9 mouse cellular contexts compared by ENCODE assay signal in genomic region chr7:143069751-143070400, GRCm38 (mm10). TPM values are rescaled to one million over a fixed set of nuclear protein-coding genes. Genes with fewer than 3 reads are reported as not detected.
A peak's percentile ranks its signal among the peaks of the same experiment; 100 is the strongest.
DNase-seq lines count a peak whose midpoint lies in the region; ATAC-seq and TF ChIP-seq lines count a peak whose summit lies in the region.
"Had no signal": no experiment of that assay in that cellular context is flagged by ENCODE, and none has a peak within 500 bp of the region (broad histone marks: within the 10 kb centered on the region; RNA-seq: fewer than 3 reads in every experiment).

No protein-coding gene starts in this region.

- no peak for TF ChIP-seq POLR2A in embryonic fibroblast, embryonic 13.5 days (IDR thresholded peaks at IDR 0.05; ENCODE audit: low read depth, low read length)

- no peak for TF ChIP-seq CTCF in G1E (IDR thresholded peaks at IDR 0.05; ENCODE audit: low read depth, low read length)
- no peak for TF ChIP-seq CTCF in embryonic fibroblast, embryonic 13.5 days (IDR thresholded peaks at IDR 0.05; ENCODE audit: borderline replicate concordance, insufficient read depth, low read length)

- H3K4me1 ChIP-seq in heart, embryonic 10.5 days: peaks cover 35% of the 10 kb centered on the region
- peaks cover 65% of the 10 kb centered on the region for H3K4me1 ChIP-seq in G1E (ENCODE audit: insufficient read depth, low read depth, low read length)
- peaks cover 10% of the 10 kb centered on the region for H3K4me1 ChIP-seq in embryonic fibroblast, embryonic 13.5 days (ENCODE audit: control insufficient read depth, insufficient read depth, low read length)
- H3K4me1 ChIP-seq in intestine, embryonic 14.5 days (replicated peaks; ENCODE audit: control insufficient read depth, insufficient read depth, low read length): peaks cover 20% of the 10 kb centered on the region

- peak overlapping the region; percentile 82 for H3K4me2 ChIP-seq in intestine, embryonic 14.5 days (ENCODE audit: low read length)

- H3K27me3 ChIP-seq in heart, embryonic 10.5 days (ENCODE audit: insufficient read depth, poor library complexity, severe bottlenecking): peaks cover 10% of the 10 kb centered on the region; the same call in 1 of the 2 replicates
- peaks cover 7% of the 10 kb centered on the region for H3K27me3 ChIP-seq in G1E (ENCODE audit: insufficient read depth, low read length)
- no peaks in the 10 kb centered on the region for H3K27me3 ChIP-seq in intestine, embryonic 14.5 days (replicated peaks; ENCODE audit: control insufficient read depth, insufficient read depth, low read length)
- H3K27me3 ChIP-seq: Patski had no signal

- DNase-seq in heart, embryonic 10.5 days (ENCODE audit: low spot score): no peak
- DNase-seq in heart, postnatal 36 days: no peak
- no peak for DNase-seq in G1E (ENCODE audit: low spot score)
- DNase-seq in intestine, embryonic 14.5 days (ENCODE audit: low spot score): no peak
- DNase-seq in c-Kit-positive CD71-positive TER-119-positive erythroid progenitor cells, embryonic 14.5 days (ENCODE audit: low spot score): no peak

- ATAC-seq in G1E (ENCODE audit: extremely low read depth, insufficient number of reproducible peaks, low FRiP score, poor library complexity, severe bottlenecking): no peak
- ATAC-seq in intestine, embryonic 14.5 days (replicated peaks; ENCODE audit: low FRiP score, low TSS enrichment, low read depth): 0 out of 2 replicates have a peak, but pooled peaks have one; percentile 1
- peak; percentile 28 for ATAC-seq in megakaryocyte-erythroid progenitor cell, adult 5-6 weeks (replicated peaks; ENCODE audit: low FRiP score, low TSS enrichment, poor library complexity, severe bottlenecking)
- ATAC-seq in megakaryocyte progenitor cell, adult 5-6 weeks (replicated peaks; ENCODE audit: poor library complexity): no peak; the same call in 1 of the 2 replicates

- peak overlapping the region; percentile 70 for H3K4me3 ChIP-seq in heart, embryonic 10.5 days
- H3K4me3 ChIP-seq in G1E (ENCODE audit: low read depth, low read length): peak overlapping the region; percentile 75
- H3K4me3 ChIP-seq in embryonic fibroblast, embryonic 13.5 days (ENCODE audit: insufficient read depth, low read length): peak overlapping the region; percentile 80
- peak overlapping the region; percentile 93 for H3K4me3 ChIP-seq in intestine, embryonic 14.5 days (ENCODE audit: low read depth, low read length)

- H3K36me3 ChIP-seq in heart, embryonic 10.5 days: peaks cover 52% of the 10 kb centered on the region
- H3K36me3 ChIP-seq in G1E (replicated peaks): peaks cover 72% of the 10 kb centered on the region
- H3K36me3 ChIP-seq in intestine, embryonic 14.5 days (ENCODE audit: control insufficient read depth, insufficient read depth, low read length): peaks cover 55% of the 10 kb centered on the region

- no peaks in the 10 kb centered on the region for H3K9me3 ChIP-seq in heart, embryonic 10.5 days
- H3K9me3 ChIP-seq in G1E (replicated peaks): no peaks in the 10 kb centered on the region
- no peaks in the 10 kb centered on the region for H3K9me3 ChIP-seq in intestine, embryonic 14.5 days (ENCODE audit: control insufficient read depth, low read length)

- peak overlapping the region; percentile 91 for H3K27ac ChIP-seq in heart, embryonic 10.5 days
- H3K27ac ChIP-seq in embryonic fibroblast, embryonic 13.5 days (ENCODE audit: insufficient read depth, low read length): peak overlapping the region; percentile 49
- peak overlapping the region; percentile 93 for H3K27ac ChIP-seq in intestine, embryonic 14.5 days (ENCODE audit: low read depth)

- intact Hi-C loops in heart, postnatal 36 days (cut with DNase I): loop anchor here (1.0 to 2.0 kb wide), 2 partner anchors 15 to 62 kb away; no protein-coding TSS in a partner anchor

- H3K9ac ChIP-seq in intestine, embryonic 14.5 days (ENCODE audit: low read length): peak overlapping the region; percentile 94

- WGBS in heart, embryonic 10.5 days: 13% methylated on average over 30 of the region's 30 CpGs
- WGBS in intestine, embryonic 14.5 days: 11% methylated on average over 30 of the region's 30 CpGs

RNA-seq across cellular contexts. Expression of gene Tssc4, which starts 0.8 kb away (rescaled TPM):
- 78.0 and 99.5 TPM in 2 replicates for polyA plus RNA-seq in heart, embryonic 10.5 days (2016; fragmentation: Nextera tagmentation; extraction: Ambion mirVana)
- 10 to 100 TPM; 15.3 TPM for total RNA-seq in heart, postnatal 36 days (2021)
- total RNA-seq in G1E (2014; fragmentation: Nextera tagmentation) (13.4 and 18.8 TPM in 2 replicates), G1E (2017) (25.0 and 36.3 TPM in 2 replicates)
- 207 and 271 TPM in 2 replicates for polyA plus RNA-seq in G1E (2012)
- 35.9 and 38.8 TPM in 2 replicates for polyA plus RNA-seq in embryonic fibroblast, embryonic 13.5 days (2011; ENCODE audit: insufficient read length, low read depth, missing spikeins)
- polyA plus RNA-seq in intestine, embryonic 14.5 days (2014; fragmentation: Nextera tagmentation; extraction: Ambion mirVana): 59.1 and 60.3 TPM in 2 replicates
- total RNA-seq in megakaryocyte-erythroid progenitor cell, adult 5-6 weeks (2014; fragmentation: Nextera tagmentation): 36.9 and 58.7 TPM in 2 replicates
- total RNA-seq in megakaryocyte-erythroid progenitor cell, adult 5-6 weeks (2017): 15.5 and 37.8 TPM in 2 replicates
- 18.7 and 23.5 TPM in 2 replicates for total RNA-seq in megakaryocyte progenitor cell, adult 5-6 weeks (2015)
- 26.8 and 33.7 TPM in 2 replicates for total RNA-seq in megakaryocyte progenitor cell, adult 5-6 weeks (2017)

RNA-seq across cellular contexts. Expression of gene Cd81, which starts 17.3 kb away (rescaled TPM):
- polyA plus RNA-seq in heart, embryonic 10.5 days (2016; fragmentation: Nextera tagmentation; extraction: Ambion mirVana): 472 and 583 TPM in 2 replicates
- total RNA-seq in heart, postnatal 36 days (2021): 100 to 1,000 TPM; 398 to 441 TPM
- 166 and 192 TPM in 2 replicates for total RNA-seq in G1E (2014; fragmentation: Nextera tagmentation)
- 185 and 191 TPM in 2 replicates for total RNA-seq in G1E (2017)
- polyA plus RNA-seq in G1E (2012): 152 and 187 TPM in 2 replicates
- 684 and 894 TPM in 2 replicates for polyA plus RNA-seq in embryonic fibroblast, embryonic 13.5 days (2011; ENCODE audit: insufficient read length, low read depth, missing spikeins)
- 457 and 534 TPM in 2 replicates for polyA plus RNA-seq in intestine, embryonic 14.5 days (2014; fragmentation: Nextera tagmentation; extraction: Ambion mirVana)
- total RNA-seq in megakaryocyte-erythroid progenitor cell, adult 5-6 weeks (2014; fragmentation: Nextera tagmentation): 194 and 203 TPM in 2 replicates
- 214 and 238 TPM in 2 replicates for total RNA-seq in megakaryocyte-erythroid progenitor cell, adult 5-6 weeks (2017)
- 118 and 140 TPM in 2 replicates for total RNA-seq in megakaryocyte progenitor cell, adult 5-6 weeks (2015)
- total RNA-seq in megakaryocyte progenitor cell, adult 5-6 weeks (2017): 121 and 181 TPM in 2 replicates

RNA-seq across cellular contexts. Expression of gene Trpm5, which starts 24.6 kb away (rescaled TPM):
- polyA plus RNA-seq in heart, embryonic 10.5 days (2016; fragmentation: Nextera tagmentation; extraction: Ambion mirVana): 1.1 and 1.5 TPM in 2 replicates
- total RNA-seq in heart, postnatal 36 days (2021): not detected
- total RNA-seq in G1E (2014; fragmentation: Nextera tagmentation) (not detected in 2 replicates), G1E (2017) (0.12 and 0.33 TPM in 2 replicates)
- polyA plus RNA-seq in G1E (2012): not detected in 2 replicates
- 0.47 TPM in 1 of 2 replicates, not detected in the other for polyA plus RNA-seq in embryonic fibroblast, embryonic 13.5 days (2011; ENCODE audit: insufficient read length, low read depth, missing spikeins)
- polyA plus RNA-seq in intestine, embryonic 14.5 days (2014; fragmentation: Nextera tagmentation; extraction: Ambion mirVana): 14.1 and 17.8 TPM in 2 replicates
- 0.13 TPM in 1 of 2 replicates, not detected in the other for total RNA-seq in megakaryocyte-erythroid progenitor cell, adult 5-6 weeks (2014; fragmentation: Nextera tagmentation)
- 2.3 TPM in 1 of 2 replicates, not detected in the other for total RNA-seq in megakaryocyte-erythroid progenitor cell, adult 5-6 weeks (2017)
- not detected in 2 replicates for total RNA-seq in megakaryocyte progenitor cell, adult 5-6 weeks (2015)
- total RNA-seq in megakaryocyte progenitor cell, adult 5-6 weeks (2017): not detected in 2 replicates

RNA-seq across cellular contexts. Expression of gene Kcnq1, which starts 36.3 kb away (rescaled TPM):
- polyA plus RNA-seq in heart, embryonic 10.5 days (2016; fragmentation: Nextera tagmentation; extraction: Ambion mirVana): 5.4 and 10.5 TPM in 2 replicates
- 10 to 100 TPM; 34.3 to 37.1 TPM for total RNA-seq in heart, postnatal 36 days (2021)
- not detected in 2 replicates for total RNA-seq in G1E (2014; fragmentation: Nextera tagmentation)
- total RNA-seq in G1E (2017): 0.12 TPM in 1 of 2 replicates, not detected in the other
- polyA plus RNA-seq in G1E (2012): not detected in 2 replicates
- polyA plus RNA-seq in embryonic fibroblast, embryonic 13.5 days (2011; ENCODE audit: insufficient read length, low read depth, missing spikeins): not detected in 2 replicates
- 2.1 and 5.3 TPM in 2 replicates for polyA plus RNA-seq in intestine, embryonic 14.5 days (2014; fragmentation: Nextera tagmentation; extraction: Ambion mirVana)
- 0.46 TPM in 1 of 2 replicates, not detected in the other for total RNA-seq in megakaryocyte-erythroid progenitor cell, adult 5-6 weeks (2014; fragmentation: Nextera tagmentation)
- total RNA-seq in megakaryocyte-erythroid progenitor cell, adult 5-6 weeks (2017): not detected in 2 replicates
- not detected in 2 replicates for total RNA-seq in megakaryocyte progenitor cell, adult 5-6 weeks (2015)
- total RNA-seq in megakaryocyte progenitor cell, adult 5-6 weeks (2017): not detected in 2 replicates

Comparison
In these comparisons a context has a peak if more than half of its experiments do, and no peak if none do; other contexts are left out.
1. ATAC-seq: peak in intestine, embryonic 14.5 days (single experiment) and megakaryocyte-erythroid progenitor cell, adult 5-6 weeks (single experiment); none in G1E (single experiment) and megakaryocyte progenitor cell, adult 5-6 weeks (single experiment).
2. Peak in every context shown above with its lines, with median percentiles within 50 percentile points of each other: H3K27ac ChIP-seq and H3K4me3 ChIP-seq.